Mouse (Mus musculus) gastrocnemius, postnatal 36 days (tissue): ENCODE results near the gene Prss36. TPM values are rescaled to one million over a fixed set of nuclear protein-coding genes. Genes with fewer than 3 reads are reported as not detected.

Experiments
- total RNA-seq, 2 experiments: library from RNA; stranded (reverse); gene quantifications; 2 replicates each; pipeline ENCODE4 v1.2.3; 2021

Prss36 gene
- total RNA-seq, 2 experiments from 2014 or later = 6.5 to 7.2 TPM

Other genes with a start within 250 kb of the Prss36 start
- gene Bcl7c, start 237.8 kb downstream of the Prss36 start, total RNA-seq = 10 to 100 TPM; 33.7 to 35.3 TPM
- 10 to 100 TPM; 14.6 to 18.7 TPM for gene Ctf1, start 234.0 kb downstream of the Prss36 start, total RNA-seq
- gene Ctf2, start 214.6 kb downstream of the Prss36 start, total RNA-seq = not detected
- 1 to 10 TPM; 1.9 to 2.5 TPM for gene Fbxl19, start 202.2 kb downstream of the Prss36 start, total RNA-seq
- gene Orai3, start 176.9 kb downstream of the Prss36 start, total RNA-seq = 1 to 10 TPM; 8.4 to 9.2 TPM
- 10 to 100 TPM; 13.0 to 21.3 TPM for gene Setd1a, start 170.1 kb downstream of the Prss36 start, total RNA-seq
- gene Gm49388, start 161.1 kb downstream of the Prss36 start, total RNA-seq = 1 to 10 TPM in 1 of 2 experiments, under 1 TPM in 1; 0.31 to 2.1 TPM
- gene Hsd3b7, start 146.1 kb downstream of the Prss36 start, total RNA-seq = 1 to 10 TPM; 5.5 to 5.6 TPM
- gene Stx4a, start 122.4 kb downstream of the Prss36 start, total RNA-seq = 10 to 100 TPM; 43.0 to 47.4 TPM
- gene Stx1b, start 122.2 kb downstream of the Prss36 start, total RNA-seq = 1 to 10 TPM in 1 of 2 experiments, under 1 TPM in 1; 0.64 to 1.1 TPM
- gene Zfp646, start 70.5 kb downstream of the Prss36 start, total RNA-seq = 10 to 100 TPM; 10.4 to 12.7 TPM
- gene Zfp668, start 69.9 kb downstream of the Prss36 start, total RNA-seq = 1 to 10 TPM; 2.4 to 3.6 TPM
- 1 to 10 TPM; 1.5 to 1.7 TPM for gene Prss53, start 55.8 kb downstream of the Prss36 start, total RNA-seq
- not detected for gene Gm21974, start 51.3 kb downstream of the Prss36 start, total RNA-seq
- gene Vkorc1, start 51.1 kb downstream of the Prss36 start, total RNA-seq = 10 to 100 TPM; 10.6 to 12.2 TPM
- gene Bckdk, start 42.6 kb downstream of the Prss36 start, total RNA-seq = 100 to 1,000 TPM; 155 TPM
- gene Kat8, start 34.2 kb downstream of the Prss36 start, total RNA-seq = 10 to 100 TPM; 20.7 to 20.9 TPM
- gene Prss8, start 16.6 kb downstream of the Prss36 start, total RNA-seq = not detected
- gene Fus, start 20.7 kb upstream of the Prss36 start, total RNA-seq = 10 to 100 TPM; 60.9 to 92.2 TPM
- gene Pycard, start 47.1 kb upstream of the Prss36 start, total RNA-seq = 1 to 10 TPM; 1.2 to 1.6 TPM
- gene Trim72, start 57.2 kb upstream of the Prss36 start, total RNA-seq = 100 to 1,000 TPM; 200 to 226 TPM
- gene Itgam, start 115.9 kb upstream of the Prss36 start, total RNA-seq = 1 to 10 TPM; 1.6 TPM
- under 1 TPM in 1 of 2 experiments, not detected in 1; 0.05 TPM for gene Gm49368, start 116.0 kb upstream of the Prss36 start, total RNA-seq
- under 1 TPM; 0.15 to 0.67 TPM for gene Itgax, start 182.8 kb upstream of the Prss36 start, total RNA-seq
- not detected for gene Itgad, start 207.7 kb upstream of the Prss36 start, total RNA-seq